Mouse (Mus musculus): ENCODE data around the gene Gm3776.
"Not testable (repeated sequence)": the region's sequence is repeated elsewhere in the genome, so short reads cannot be mapped to it uniquely, and the experiment has no call there.

Gm3776 gene

GRCm38 (mm10) chr9:78293683-78294082, 36.8 kb downstream of the Gm3776 start:
- DNase-seq = not testable (repeated sequence)

- not testable (repeated sequence) for DNase-seq
Observed at GRCm38 (mm10) chr9:78294781-78295180, 37.9 kb downstream of the Gm3776 start.

- DNase-seq = peak; percentile 41 to 44
Observed at GRCm38 (mm10) chr9:78296089-78296488, 39.2 kb downstream of the Gm3776 start.

GRCm38 (mm10) chr9:78298232-78298631, 41.3 kb downstream of the Gm3776 start:
- no peak for DNase-seq

- DNase-seq = not testable (repeated sequence)
Observed at GRCm38 (mm10) chr9:78299143-78299542, 42.2 kb downstream of the Gm3776 start.

GRCm38 (mm10) chr9:78308122-78308521, 51.2 kb downstream of the Gm3776 start:
- not testable (repeated sequence) for DNase-seq

- DNase-seq = no peak
Observed at GRCm38 (mm10) chr9:78314696-78315095, 57.8 kb downstream of the Gm3776 start, which contains the start of gene Omt2a. Omt2a (minus strand) TSS chr9:78314796.

Data from B cell, adult 2 months (primary cell).